In genomic region chr8:121513429-121513828, GRCm38 (mm10) we compare ENCODE assay signal across 9 mouse cellular contexts. TPM values are rescaled to one million over a fixed set of nuclear protein-coding genes. Genes with fewer than 3 reads are reported as not detected.
DNase-seq lines count a peak whose midpoint lies in the region; ATAC-seq and TF ChIP-seq lines count a peak whose summit lies in the region.
"Had no signal": no experiment of that assay in that cellular context is flagged by ENCODE, and none has a peak within 500 bp of the region (broad histone marks: within the 10 kb centered on the region; RNA-seq: fewer than 3 reads in every experiment).

No protein-coding gene starts in this region.

- no peak overlapping the region for H3K4me2 ChIP-seq in embryonic facial prominence, embryonic 15.5 days (replicated peaks)
- no peak overlapping the region for H3K4me2 ChIP-seq in limb, embryonic 12.5 days
- H3K4me2 ChIP-seq: embryonic facial prominence, embryonic 12.5 days had no signal

- WGBS in bone marrow, adult 2 months = 6% methylated on average over 12 of the region's 12 CpGs
- 5% methylated on average over 12 of the region's 12 CpGs for WGBS in embryonic facial prominence, embryonic 15.5 days
- 6% methylated on average over 12 of the region's 12 CpGs for WGBS in limb, embryonic 12.5 days

- H3K79me3 ChIP-seq in C2C12 (ENCODE audit: low read depth) = no peaks in the 10 kb centered on the region

- no peak overlapping the region for H3K27ac ChIP-seq in bone marrow, adult 2 months (ENCODE audit: control insufficient read depth, insufficient read depth, low read depth, low read length, poor library complexity)
- no peak overlapping the region for H3K27ac ChIP-seq in embryonic facial prominence, embryonic 15.5 days (replicated peaks)
- H3K27ac ChIP-seq in limb, embryonic 12.5 days = no peak overlapping the region
- H3K27ac ChIP-seq: embryonic facial prominence, embryonic 12.5 days had no signal

- H3K36me3 ChIP-seq in C2C12 (ENCODE audit: control insufficient read depth, insufficient read depth) = no peaks in the 10 kb centered on the region
- no peaks in the 10 kb centered on the region for H3K36me3 ChIP-seq in embryonic facial prominence, embryonic 15.5 days
- H3K36me3 ChIP-seq in limb, embryonic 12.5 days = no peaks in the 10 kb centered on the region
- H3K36me3 ChIP-seq: embryonic facial prominence, embryonic 12.5 days had no signal

- H3K9ac ChIP-seq in embryonic facial prominence, embryonic 15.5 days = no peak overlapping the region
- H3K9ac ChIP-seq in limb, embryonic 12.5 days (replicated peaks) = no peak overlapping the region
- H3K9ac ChIP-seq: embryonic facial prominence, embryonic 12.5 days had no signal

- H3K4me1 ChIP-seq in bone marrow, adult 2 months (ENCODE audit: control insufficient read depth, insufficient read depth, low read length) = no peaks in the 10 kb centered on the region
- H3K4me1 ChIP-seq in embryonic facial prominence, embryonic 15.5 days = no peaks in the 10 kb centered on the region
- H3K4me1 ChIP-seq in limb, embryonic 12.5 days (replicated peaks) = peaks cover 15% of the 10 kb centered on the region

- H3K27me3 ChIP-seq in C2C12 (ENCODE audit: control insufficient read depth, insufficient read depth, insufficient read length) = peaks cover 43% of the 10 kb centered on the region
- peaks cover 38% of the 10 kb centered on the region for H3K27me3 ChIP-seq in embryonic facial prominence, embryonic 15.5 days
- peaks cover 62% of the 10 kb centered on the region for H3K27me3 ChIP-seq in limb, embryonic 12.5 days

- H3K9me3 ChIP-seq in embryonic facial prominence, embryonic 15.5 days (replicated peaks) = no peaks in the 10 kb centered on the region
- no peaks in the 10 kb centered on the region for H3K9me3 ChIP-seq in limb, embryonic 12.5 days
- H3K9me3 ChIP-seq: embryonic facial prominence, embryonic 12.5 days had no signal

- no peak overlapping the region for H3ac ChIP-seq in C2C12 (ENCODE audit: control insufficient read depth, insufficient read length, low read depth)

- no peak for TF ChIP-seq POLR2A in bone marrow, adult 2 months (IDR thresholded peaks at IDR 0.05; ENCODE audit: borderline replicate concordance, control insufficient read depth, low read depth, low read length)

- H3K4me3 ChIP-seq in C2C12 (ENCODE audit: insufficient read depth, poor library complexity, severe bottlenecking) = no peak overlapping the region
- H3K4me3 ChIP-seq in bone marrow, adult 2 months (replicated peaks; ENCODE audit: control insufficient read depth, low read depth, low read length) = no peak overlapping the region
- no peak overlapping the region for H3K4me3 ChIP-seq in embryonic facial prominence, embryonic 15.5 days (replicated peaks)
- H3K4me3 ChIP-seq in limb, embryonic 12.5 days (replicated peaks) = no peak overlapping the region
- H3K4me3 ChIP-seq: embryonic facial prominence, embryonic 12.5 days had no signal

- peak; percentile 84 for TF ChIP-seq CTCF in C2C12 (IDR thresholded peaks at IDR 0.05; ENCODE audit: control insufficient read depth, insufficient read depth, insufficient read length)
- TF ChIP-seq CTCF in bone marrow, adult 2 months (IDR thresholded peaks at IDR 0.05; ENCODE audit: control insufficient read depth, insufficient read depth, low read length) = peak; percentile 91

- peak; percentile 78 for DNase-seq in heart, adult 8-10 months (ENCODE audit: low spot score)
- peak; percentile 42 to 83 for DNase-seq in kidney, adult 8-10 months
- peak; percentile 66 for DNase-seq in naive thymus-derived CD4-positive, alpha-beta T cell, adult 2 months (ENCODE audit: low read depth)
- DNase-seq in spleen, postnatal 36 days (ENCODE audit: low spot score in 2 of 2) = peak; percentile 48 to 54

- no peaks in the 10 kb centered on the region for H3K79me2 ChIP-seq in C2C12 (ENCODE audit: control insufficient read depth, insufficient read depth)

- peak; percentile 61; the same call in 1 of the 2 replicates for ATAC-seq in embryonic facial prominence, embryonic 15.5 days (ENCODE audit: insufficient number of reproducible peaks, low FRiP score, low TSS enrichment, low read depth)
- ATAC-seq in limb, embryonic 12.5 days (ENCODE audit: insufficient number of reproducible peaks, insufficient read depth, low FRiP score, low TSS enrichment, low read depth) = peak; percentile 64; the same call in 1 of the 2 replicates

TF ChIP-seq in C2C12, 6 proteins besides CTCF, POLR2A, EP300 and RAD21:
- TF ChIP-seq USF1 (IDR thresholded peaks at IDR 0.05; ENCODE audit: low read depth) (no peak), MAX (IDR thresholded peaks at IDR 0.05) (no peak), CEBPB (IDR thresholded peaks at IDR 0.05; ENCODE audit: low read depth) (no peak), FOSL1 (IDR thresholded peaks at IDR 0.05; ENCODE audit: insufficient read depth, low read length, poor library complexity, severe bottlenecking) (no peak), MYOD1 (IDR thresholded peaks at IDR 0.05; ENCODE audit: control insufficient read depth, insufficient read length, low read depth) (no peak), MYOG (IDR thresholded peaks at IDR 0.05; ENCODE audit: control insufficient read depth, extremely low read depth, insufficient read length) (no peak)

RNA-seq across cellular contexts. Expression of gene 1700018B08Rik, which starts 30.7 kb away (rescaled TPM):
- polyA plus RNA-seq in C2C12 (2012; fragmentation: generic; extraction: Trizol) = not detected
- not detected in 2 replicates for polyA plus RNA-seq in bone marrow, adult 2 months (2011; ENCODE audit: insufficient read depth, insufficient read length, low replicate concordance, missing spikeins)
- not detected in 2 replicates for polyA plus RNA-seq in embryonic facial prominence, embryonic 15.5 days (2015; fragmentation: Nextera tagmentation; extraction: Ambion mirVana)
- total RNA-seq in heart, adult 8-10 months (2022) = not detected
- not detected in 2 replicates for polyA plus RNA-seq in limb, embryonic 12.5 days (2016; fragmentation: Nextera tagmentation; extraction: Ambion mirVana)
- polyA plus RNA-seq: embryonic facial prominence, embryonic 12.5 days had no signal
